In the genomic region with DNA sequence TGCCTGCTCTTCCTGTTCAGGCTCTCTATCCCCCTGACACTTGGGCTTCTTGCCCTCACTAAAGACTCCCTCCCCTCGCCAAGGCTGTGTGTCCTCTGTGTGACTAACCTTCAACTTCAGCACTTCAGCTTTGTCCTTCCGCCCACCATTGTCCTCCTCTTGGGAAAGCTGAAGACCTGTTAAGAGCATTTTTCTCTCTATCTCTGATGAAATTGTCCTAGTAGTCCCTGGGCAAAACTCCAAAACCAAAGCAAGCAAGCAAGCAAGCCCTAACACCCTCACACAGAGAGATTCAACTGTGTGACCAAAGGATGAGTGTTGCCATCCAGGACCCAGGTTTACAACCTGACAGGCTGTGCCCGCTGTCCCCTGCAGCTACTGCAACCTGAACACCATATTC, we compare ENCODE assay signal across 13 mouse cellular contexts. TPM values are rescaled to one million over a fixed set of nuclear protein-coding genes. Genes with fewer than 3 reads are reported as not detected.
DNase-seq lines count a peak whose midpoint lies in the region; ATAC-seq and TF ChIP-seq lines count a peak whose summit lies in the region.
"Had no signal": no experiment of that assay in that cellular context is flagged by ENCODE, and none has a peak within 500 bp of the region (broad histone marks: within the 10 kb centered on the region; RNA-seq: fewer than 3 reads in every experiment).

No protein-coding gene starts in this region.

- no peaks in the 10 kb centered on the region for H3K27me3 ChIP-seq in kidney, embryonic 14.5 days (ENCODE audit: control insufficient read depth, insufficient read depth, low read length)
- peaks cover 8% of the 10 kb centered on the region; the same call in 1 of the 2 replicates for H3K27me3 ChIP-seq in neural tube, embryonic 12.5 days (replicated peaks)
- peaks cover 9% of the 10 kb centered on the region for H3K27me3 ChIP-seq in neural tube, embryonic 15.5 days (replicated peaks)
- peaks cover 23% of the 10 kb centered on the region for H3K27me3 ChIP-seq in hindbrain, embryonic 13.5 days
- peaks cover 16% of the 10 kb centered on the region for H3K27me3 ChIP-seq in neural tube, embryonic 13.5 days
- no peaks in the 10 kb centered on the region; the same call in 1 of the 2 replicates for H3K27me3 ChIP-seq in thymus, adult 2 months (ENCODE audit: control insufficient read depth, insufficient read depth, low read length)

- peak overlapping the region; percentile 18 for H3K4me3 ChIP-seq in kidney, embryonic 14.5 days (ENCODE audit: low read length)
- H3K4me3 ChIP-seq in neural tube, embryonic 12.5 days = no peak overlapping the region
- no peak overlapping the region for H3K4me3 ChIP-seq in neural tube, embryonic 15.5 days (replicated peaks)
- H3K4me3 ChIP-seq in hindbrain, embryonic 13.5 days = no peak overlapping the region
- H3K4me3 ChIP-seq in neural tube, embryonic 13.5 days = no peak overlapping the region
- no peak overlapping the region for H3K4me3 ChIP-seq in thymus, adult 2 months (ENCODE audit: control insufficient read depth, insufficient read depth, low read length)
- H3K4me3 ChIP-seq: erythroblast, embryonic 14.5 days; myocyte had no signal

- ATAC-seq in kidney, embryonic 14.5 days (ENCODE audit: low FRiP score, low TSS enrichment) = no peak
- no peak for ATAC-seq in neural tube, embryonic 12.5 days (ENCODE audit: low FRiP score, low read depth)
- no peak for ATAC-seq in neural tube, embryonic 15.5 days (ENCODE audit: low FRiP score)
- no peak for ATAC-seq in hindbrain, embryonic 13.5 days (ENCODE audit: low FRiP score)
- ATAC-seq in neural tube, embryonic 13.5 days (ENCODE audit: low read depth) = no peak

- H3K4me1 ChIP-seq in kidney, embryonic 14.5 days (ENCODE audit: control insufficient read depth, insufficient read depth, low read length) = peaks cover 12% of the 10 kb centered on the region; the same call in 1 of the 2 replicates
- H3K4me1 ChIP-seq in neural tube, embryonic 12.5 days = peaks cover 4% of the 10 kb centered on the region; the same call in 1 of the 2 replicates
- peaks cover 5% of the 10 kb centered on the region for H3K4me1 ChIP-seq in neural tube, embryonic 15.5 days
- peaks cover 5% of the 10 kb centered on the region for H3K4me1 ChIP-seq in hindbrain, embryonic 13.5 days (replicated peaks)
- H3K4me1 ChIP-seq in neural tube, embryonic 13.5 days (replicated peaks) = peaks cover 15% of the 10 kb centered on the region; the same call in 1 of the 2 replicates
- H3K4me1 ChIP-seq in thymus, adult 2 months (replicated peaks; ENCODE audit: control insufficient read depth, insufficient read depth, low read length) = peaks cover 4% of the 10 kb centered on the region

- DNase-seq in kidney, adult 9 months = no peak
- DNase-seq in thymus, adult 2 months = no peak
- DNase-seq in c-Kit-positive CD71-positive TER-119-positive erythroid progenitor cells, embryonic 14.5 days (ENCODE audit: low spot score) = no peak
- DNase-seq: cerebellum, postnatal 10 days; heart, postnatal 10 days; kidney, postnatal 36 days had no signal

- no peaks in the 10 kb centered on the region for H3K9me3 ChIP-seq in kidney, embryonic 14.5 days (ENCODE audit: control insufficient read depth, low read length)
- H3K9me3 ChIP-seq in neural tube, embryonic 12.5 days = no peaks in the 10 kb centered on the region
- no peaks in the 10 kb centered on the region for H3K9me3 ChIP-seq in neural tube, embryonic 15.5 days (replicated peaks)
- no peaks in the 10 kb centered on the region for H3K9me3 ChIP-seq in hindbrain, embryonic 13.5 days
- H3K9me3 ChIP-seq in neural tube, embryonic 13.5 days = no peaks in the 10 kb centered on the region

- TF ChIP-seq CTCF in thymus, adult 2 months (IDR thresholded peaks at IDR 0.05; ENCODE audit: borderline replicate concordance, control insufficient read depth, extremely low read depth, insufficient read depth, low read length, poor library complexity) = no peak

- no peaks in the 10 kb centered on the region for H3K36me3 ChIP-seq in kidney, embryonic 14.5 days (ENCODE audit: control insufficient read depth, insufficient read depth, low read length)
- no peaks in the 10 kb centered on the region for H3K36me3 ChIP-seq in neural tube, embryonic 12.5 days
- H3K36me3 ChIP-seq in neural tube, embryonic 15.5 days = no peaks in the 10 kb centered on the region
- H3K36me3 ChIP-seq in hindbrain, embryonic 13.5 days = no peaks in the 10 kb centered on the region
- no peaks in the 10 kb centered on the region for H3K36me3 ChIP-seq in neural tube, embryonic 13.5 days
- no peaks in the 10 kb centered on the region for H3K36me3 ChIP-seq in thymus, adult 2 months (ENCODE audit: control insufficient read depth, insufficient read depth, low read length)

- H3K4me2 ChIP-seq in kidney, embryonic 14.5 days (replicated peaks; ENCODE audit: low read depth, low read length) = peak overlapping the region; percentile 39
- H3K4me2 ChIP-seq in neural tube, embryonic 12.5 days (replicated peaks) = peak overlapping the region; percentile 31
- no peak overlapping the region for H3K4me2 ChIP-seq in neural tube, embryonic 15.5 days
- H3K4me2 ChIP-seq in hindbrain, embryonic 13.5 days = no peak overlapping the region
- peak overlapping the region; percentile 3; the same call in 1 of the 2 replicates for H3K4me2 ChIP-seq in neural tube, embryonic 13.5 days

- H3K9ac ChIP-seq in kidney, embryonic 14.5 days (ENCODE audit: low read depth, low read length) = no peak overlapping the region
- H3K9ac ChIP-seq in neural tube, embryonic 12.5 days = no peak overlapping the region
- H3K9ac ChIP-seq in neural tube, embryonic 15.5 days (replicated peaks) = no peak overlapping the region
- 0 out of 2 replicates have a peak overlapping the region, but pooled peaks have one; percentile 39 for H3K9ac ChIP-seq in hindbrain, embryonic 13.5 days
- 0 out of 2 replicates have a peak overlapping the region, but pooled peaks have one; percentile 2 for H3K9ac ChIP-seq in neural tube, embryonic 13.5 days

- WGBS in kidney, embryonic 14.5 days = 57% methylated on average over 3 of the region's 3 CpGs
- WGBS in neural tube, embryonic 12.5 days = 64% methylated on average over 3 of the region's 3 CpGs
- WGBS in neural tube, embryonic 15.5 days = 50% methylated on average over 3 of the region's 3 CpGs
- WGBS in hindbrain, embryonic 13.5 days = 63% methylated on average over 3 of the region's 3 CpGs
- 62% methylated on average over 3 of the region's 3 CpGs for WGBS in neural tube, embryonic 13.5 days
- WGBS in thymus, adult 2 months = 61% methylated on average over 3 of the region's 3 CpGs

- TF ChIP-seq POLR2A in thymus, adult 2 months (IDR thresholded peaks at IDR 0.05; ENCODE audit: control insufficient read depth, extremely low read depth, insufficient read depth, low read length, poor library complexity) = no peak

- H3K27ac ChIP-seq in kidney, embryonic 14.5 days (ENCODE audit: low read depth, low read length) = no peak overlapping the region
- no peak overlapping the region for H3K27ac ChIP-seq in neural tube, embryonic 12.5 days
- no peak overlapping the region for H3K27ac ChIP-seq in neural tube, embryonic 15.5 days (replicated peaks)
- no peak overlapping the region for H3K27ac ChIP-seq in hindbrain, embryonic 13.5 days
- no peak overlapping the region for H3K27ac ChIP-seq in neural tube, embryonic 13.5 days (replicated peaks)
- H3K27ac ChIP-seq in thymus, adult 2 months (ENCODE audit: control insufficient read depth, insufficient read depth, low read length) = no peak overlapping the region

RNA-seq across cellular contexts. Expression of a gene that starts 9.4 kb away (rescaled TPM):
- 80.7 and 107 TPM in 2 replicates for polyA plus RNA-seq in kidney, embryonic 14.5 days (2014; fragmentation: Nextera tagmentation; extraction: Ambion mirVana)
- polyA plus RNA-seq in neural tube, embryonic 12.5 days (2016; fragmentation: Nextera tagmentation; extraction: Ambion mirVana) = 105 and 106 TPM in 2 replicates
- 94.2 and 95.4 TPM in 2 replicates for polyA plus RNA-seq in neural tube, embryonic 15.5 days (2015; fragmentation: Nextera tagmentation; extraction: Ambion mirVana)
- polyA plus RNA-seq in hindbrain, embryonic 13.5 days (2015; fragmentation: Nextera tagmentation; extraction: Ambion mirVana) = 99.1 and 102 TPM in 2 replicates
- polyA plus RNA-seq in neural tube, embryonic 13.5 days (2015; fragmentation: Nextera tagmentation; extraction: Ambion mirVana) = 90.7 and 94.7 TPM in 2 replicates
- polyA plus RNA-seq in thymus, adult 2 months (2012; rRNA removed) = 187 and 191 TPM in 2 replicates

RNA-seq across cellular contexts. Expression of a gene that starts 35.7 kb away (rescaled TPM):
- 1.2 and 1.3 TPM in 2 replicates for polyA plus RNA-seq in kidney, embryonic 14.5 days (2014; fragmentation: Nextera tagmentation; extraction: Ambion mirVana)
- 0.93 and 1.5 TPM in 2 replicates for polyA plus RNA-seq in neural tube, embryonic 12.5 days (2016; fragmentation: Nextera tagmentation; extraction: Ambion mirVana)
- 1.4 and 1.6 TPM in 2 replicates for polyA plus RNA-seq in neural tube, embryonic 15.5 days (2015; fragmentation: Nextera tagmentation; extraction: Ambion mirVana)
- polyA plus RNA-seq in hindbrain, embryonic 13.5 days (2015; fragmentation: Nextera tagmentation; extraction: Ambion mirVana) = 2.1 and 2.4 TPM in 2 replicates
- polyA plus RNA-seq in neural tube, embryonic 13.5 days (2015; fragmentation: Nextera tagmentation; extraction: Ambion mirVana) = 0.90 and 1.7 TPM in 2 replicates
- 0.50 and 0.51 TPM in 2 replicates for polyA plus RNA-seq in thymus, adult 2 months (2012; rRNA removed)
- polyA plus RNA-seq: erythroblast, embryonic 14.5 days had no signal

RNA-seq across cellular contexts. Expression of a gene that starts 37.0 kb away (rescaled TPM):
- polyA plus RNA-seq in kidney, embryonic 14.5 days (2014; fragmentation: Nextera tagmentation; extraction: Ambion mirVana) = 45.9 and 63.2 TPM in 2 replicates
- polyA plus RNA-seq in neural tube, embryonic 12.5 days (2016; fragmentation: Nextera tagmentation; extraction: Ambion mirVana) = 53.7 and 54.3 TPM in 2 replicates
- 43.3 and 47.2 TPM in 2 replicates for polyA plus RNA-seq in neural tube, embryonic 15.5 days (2015; fragmentation: Nextera tagmentation; extraction: Ambion mirVana)
- polyA plus RNA-seq in hindbrain, embryonic 13.5 days (2015; fragmentation: Nextera tagmentation; extraction: Ambion mirVana) = 40.6 and 40.8 TPM in 2 replicates
- 40.4 and 44.2 TPM in 2 replicates for polyA plus RNA-seq in neural tube, embryonic 13.5 days (2015; fragmentation: Nextera tagmentation; extraction: Ambion mirVana)
- polyA plus RNA-seq in thymus, adult 2 months (2012; rRNA removed) = 74.5 and 82.6 TPM in 2 replicates

RNA-seq across cellular contexts. Expression of a gene that starts 50.4 kb away (rescaled TPM):
- 2,148 and 2,776 TPM in 2 replicates for polyA plus RNA-seq in kidney, embryonic 14.5 days (2014; fragmentation: Nextera tagmentation; extraction: Ambion mirVana)
- polyA plus RNA-seq in neural tube, embryonic 12.5 days (2016; fragmentation: Nextera tagmentation; extraction: Ambion mirVana) = 1,187 and 1,201 TPM in 2 replicates
- 1,028 and 1,172 TPM in 2 replicates for polyA plus RNA-seq in neural tube, embryonic 15.5 days (2015; fragmentation: Nextera tagmentation; extraction: Ambion mirVana)
- polyA plus RNA-seq in hindbrain, embryonic 13.5 days (2015; fragmentation: Nextera tagmentation; extraction: Ambion mirVana) = 1,179 and 1,235 TPM in 2 replicates
- 1,004 and 1,135 TPM in 2 replicates for polyA plus RNA-seq in neural tube, embryonic 13.5 days (2015; fragmentation: Nextera tagmentation; extraction: Ambion mirVana)
- polyA plus RNA-seq in thymus, adult 2 months (2012; rRNA removed) = 3,463 and 3,864 TPM in 2 replicates

RNA-seq across cellular contexts. Expression of a gene that starts 53.9 kb away (rescaled TPM):
- 447 and 572 TPM in 2 replicates for polyA plus RNA-seq in kidney, embryonic 14.5 days (2014; fragmentation: Nextera tagmentation; extraction: Ambion mirVana)
- 404 and 428 TPM in 2 replicates for polyA plus RNA-seq in neural tube, embryonic 12.5 days (2016; fragmentation: Nextera tagmentation; extraction: Ambion mirVana)
- polyA plus RNA-seq in neural tube, embryonic 15.5 days (2015; fragmentation: Nextera tagmentation; extraction: Ambion mirVana) = 639 and 709 TPM in 2 replicates
- polyA plus RNA-seq in hindbrain, embryonic 13.5 days (2015; fragmentation: Nextera tagmentation; extraction: Ambion mirVana) = 507 and 515 TPM in 2 replicates
- 542 and 575 TPM in 2 replicates for polyA plus RNA-seq in neural tube, embryonic 13.5 days (2015; fragmentation: Nextera tagmentation; extraction: Ambion mirVana)
- polyA plus RNA-seq in thymus, adult 2 months (2012; rRNA removed) = 601 and 855 TPM in 2 replicates

Comparison
In these comparisons a context has a peak if more than half of its experiments do, and no peak if none do; other contexts are left out.
1. H3K4me2 ChIP-seq: peak in kidney, embryonic 14.5 days (single experiment), neural tube, embryonic 12.5 days (single experiment) and neural tube, embryonic 13.5 days (single experiment); none in neural tube, embryonic 15.5 days (single experiment) and hindbrain, embryonic 13.5 days (single experiment).
2. H3K9ac ChIP-seq: peak in hindbrain, embryonic 13.5 days (single experiment) and neural tube, embryonic 13.5 days (single experiment); none in kidney, embryonic 14.5 days (single experiment), neural tube, embryonic 12.5 days (single experiment) and neural tube, embryonic 15.5 days (single experiment).